Mouse (Mus musculus) layer of hippocampus, postnatal 10 days (tissue): ENCODE measurements around the gene Mamdc2. TPM values are rescaled to one million over a fixed set of nuclear protein-coding genes. Genes with fewer than 3 reads are reported as not detected.

Experiments
- DNase-seq, 2 experiments: peaks; one replicate each; pipeline ENCODE4 v3.0.0; 2021; ENCODE audit warnings: low spot score in 2 of 2
- total RNA-seq, 2 experiments: library from RNA; stranded (reverse); gene quantifications; 2 replicates each; pipeline ENCODE4 v1.2.3; 2021

The Mamdc2 gene
- total RNA-seq, 2 experiments from 2014 or later, result 2.8 to 3.9 TPM

DNA sequence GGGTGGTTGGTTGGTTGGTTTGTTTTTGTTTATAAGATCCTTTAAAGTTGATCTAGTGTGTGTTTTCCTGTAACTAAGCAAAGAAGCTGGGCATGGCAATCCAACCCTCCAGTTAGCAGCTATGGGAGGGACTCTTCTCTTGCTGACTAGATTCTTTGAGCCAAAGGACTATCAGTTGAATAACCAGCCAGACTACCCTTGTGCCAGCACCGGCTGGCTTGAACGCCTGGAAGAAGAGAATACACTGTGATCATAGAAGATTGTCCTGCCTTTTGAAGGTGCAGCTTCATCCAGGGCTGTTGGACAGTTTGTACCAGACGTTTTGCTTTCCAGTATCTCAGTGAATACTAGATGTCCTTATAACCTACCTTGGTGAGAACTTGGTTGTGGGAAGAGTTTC is 86.2 kb downstream of the Mamdc2 start:
- DNase-seq, result no peak

DNA sequence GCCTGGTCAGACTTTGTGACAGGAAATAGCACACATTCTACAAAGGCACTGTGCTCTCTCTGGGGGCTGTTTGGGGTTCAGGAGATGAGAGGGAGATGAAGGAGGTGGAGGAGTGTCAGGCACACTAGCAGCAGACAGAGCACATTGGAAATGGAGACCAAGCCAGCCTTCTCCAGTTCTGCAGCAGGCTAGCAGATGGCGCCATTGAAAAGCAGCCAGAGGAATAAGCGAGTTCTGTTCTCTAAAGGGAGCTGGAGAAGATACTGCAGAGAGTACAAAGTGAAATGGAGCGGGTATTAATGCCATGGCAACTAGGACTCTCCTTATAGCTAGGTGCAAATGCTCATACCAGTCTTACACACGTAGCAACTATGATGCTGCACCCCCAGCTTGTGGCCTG is 87.1 kb downstream of the Mamdc2 start:
- DNase-seq, result peak; percentile 76 to 81

DNA sequence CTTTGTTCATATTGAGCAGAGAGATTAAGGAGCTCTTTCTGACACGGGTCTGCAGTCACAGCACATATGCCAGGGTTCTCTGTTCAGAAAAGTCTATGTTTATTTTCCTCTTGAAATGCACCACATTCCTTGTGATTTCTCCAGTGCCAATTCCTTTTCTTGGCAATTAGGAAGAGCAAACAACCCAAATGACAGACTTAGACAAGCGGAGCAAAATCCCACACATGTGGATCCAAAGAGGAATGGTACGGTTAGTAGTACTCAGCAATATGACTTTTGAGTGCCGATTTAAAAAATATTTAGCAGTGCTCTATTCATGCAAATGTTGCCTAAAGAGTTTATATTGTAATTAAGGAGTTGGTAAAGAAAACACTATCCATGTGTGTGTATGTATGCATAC is 87.7 kb downstream of the Mamdc2 start:
- no peak for DNase-seq

DNA sequence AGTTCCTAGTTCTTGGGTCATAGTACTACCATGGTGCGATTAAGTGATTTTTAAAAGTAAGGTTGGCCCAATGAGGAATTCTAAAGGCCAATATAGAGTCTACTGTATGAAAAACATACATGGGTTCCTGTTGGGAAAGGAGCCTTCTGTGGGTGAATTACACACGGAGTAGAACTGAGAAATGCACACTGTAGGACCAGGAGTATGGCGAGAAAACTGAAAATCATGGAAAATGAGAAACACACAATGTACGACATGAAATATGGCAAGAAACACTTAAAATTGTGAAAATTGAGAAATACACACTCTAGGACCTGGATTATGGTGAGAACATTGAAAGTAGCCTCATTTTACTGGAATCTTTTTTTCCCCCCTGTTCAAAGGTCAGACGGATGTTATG is 91.0 kb downstream of the Mamdc2 start:
- DNase-seq, result no peak

DNA sequence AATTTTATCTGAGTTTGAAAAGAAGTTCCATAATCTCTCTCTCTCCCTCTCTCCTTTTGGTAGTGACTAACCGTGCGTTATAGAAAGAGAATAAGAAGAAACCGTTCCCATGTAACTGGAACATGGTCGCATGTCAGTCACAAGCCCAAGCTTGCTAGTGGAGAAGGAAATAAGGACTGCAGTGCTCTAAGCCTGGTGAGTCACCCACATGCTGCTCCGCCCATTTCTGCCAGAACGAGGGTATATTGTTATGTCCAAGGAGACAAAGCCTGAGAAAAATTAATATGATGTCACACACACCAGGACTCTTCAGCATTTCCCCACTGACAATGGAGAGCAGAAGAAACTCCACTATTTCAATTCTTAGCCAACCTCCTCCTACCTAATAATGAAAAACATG is 93.5 kb downstream of the Mamdc2 start:
- DNase-seq, result no peak

DNA sequence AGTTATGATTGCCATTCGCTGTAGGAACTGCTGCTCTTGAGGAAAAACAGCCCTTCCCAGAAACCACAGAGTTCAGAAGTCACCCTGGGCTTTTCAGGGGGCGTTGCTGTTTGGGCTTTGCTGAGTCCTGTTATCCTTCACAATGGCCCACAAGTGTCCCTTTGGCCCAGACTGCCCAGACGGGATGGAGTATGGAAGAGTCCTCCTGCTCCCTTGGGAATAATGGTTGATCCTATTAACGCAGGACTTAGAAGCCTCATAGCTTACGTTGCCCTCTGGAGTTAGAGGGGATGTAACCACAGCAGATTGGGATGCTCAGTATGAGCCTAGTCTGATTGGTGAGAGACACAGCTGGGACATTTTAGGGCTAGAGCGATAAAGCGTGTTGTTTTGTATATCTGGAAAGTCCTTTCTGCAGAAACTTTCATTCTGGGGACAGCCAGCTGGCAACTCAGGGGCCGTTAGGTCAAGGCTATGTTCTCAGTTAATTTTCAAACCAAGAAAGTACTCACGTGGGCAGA is 94.3 kb downstream of the Mamdc2 start:
- no peak for DNase-seq

DNA sequence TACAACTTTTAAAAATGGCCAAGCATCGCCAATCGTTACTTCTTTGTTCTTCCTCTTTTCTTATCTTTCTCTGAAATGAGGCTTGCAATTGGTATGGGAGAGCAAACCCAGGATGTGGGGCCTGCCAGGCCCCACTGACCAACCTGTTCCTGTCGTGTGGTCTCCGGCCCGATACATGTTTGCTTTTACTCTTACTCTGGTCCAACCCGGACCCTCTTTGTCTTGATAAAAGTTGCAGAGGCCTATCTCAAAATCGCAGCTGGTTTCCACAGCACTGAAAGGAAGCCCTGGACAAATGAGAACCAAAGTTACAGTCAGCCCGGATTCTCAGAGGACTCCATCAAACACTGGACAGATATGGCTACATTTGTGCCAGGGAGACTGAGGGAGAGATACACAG is 95.1 kb downstream of the Mamdc2 start:
- DNase-seq, result no peak

DNA sequence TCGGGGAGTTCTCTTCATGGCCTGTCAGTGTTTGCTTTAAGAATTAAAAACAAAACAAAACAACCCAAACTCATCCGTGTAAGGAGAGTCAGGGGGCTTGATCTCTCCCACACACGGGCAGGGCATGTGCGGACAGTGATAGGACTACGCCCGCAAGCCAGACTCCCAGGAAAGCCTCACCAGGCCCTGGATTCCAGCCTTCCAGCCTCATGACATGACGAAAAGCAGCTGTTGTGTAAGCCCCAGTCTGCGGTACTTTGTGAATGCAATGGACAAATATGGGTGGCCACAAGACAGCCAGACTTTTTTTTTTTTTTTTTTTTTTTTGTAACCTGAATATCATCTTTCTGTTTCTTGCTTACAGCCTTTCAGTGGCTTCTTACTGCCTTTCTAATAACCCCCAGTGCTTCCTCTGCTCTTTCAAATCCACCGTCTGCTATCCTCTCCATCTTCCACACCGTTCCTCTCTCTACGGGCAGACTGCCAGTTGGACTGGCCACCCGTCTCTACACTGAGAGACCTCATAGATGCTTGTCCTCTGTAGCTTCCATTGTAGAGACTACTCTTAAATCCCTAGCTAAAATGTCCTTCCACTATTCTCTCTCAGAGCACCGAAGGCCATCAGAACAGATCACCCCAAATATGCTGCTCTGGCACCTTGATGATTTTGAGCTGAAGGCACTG is 96.3 kb downstream of the Mamdc2 start:
- no peak for DNase-seq

DNA sequence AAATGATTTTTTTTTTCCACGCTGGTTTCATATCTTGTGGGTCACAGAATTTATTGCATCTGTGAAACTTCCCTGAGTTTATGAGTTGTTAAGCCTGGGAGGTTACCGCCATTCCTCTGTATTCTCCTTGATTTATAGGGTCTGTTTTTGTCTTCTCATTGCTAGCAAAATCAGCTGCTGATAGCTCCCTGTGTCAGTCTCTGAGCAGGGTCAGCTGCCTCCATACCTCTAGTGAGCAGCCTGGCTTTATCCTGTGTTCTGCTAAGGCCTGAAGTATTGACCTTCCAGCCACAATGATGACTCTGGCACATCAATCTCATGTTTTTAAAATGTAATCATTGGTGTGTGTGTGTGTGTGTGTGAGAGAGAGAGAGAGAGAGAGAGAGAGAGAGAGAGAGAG is 98.3 kb downstream of the Mamdc2 start:
- no peak for DNase-seq

DNA sequence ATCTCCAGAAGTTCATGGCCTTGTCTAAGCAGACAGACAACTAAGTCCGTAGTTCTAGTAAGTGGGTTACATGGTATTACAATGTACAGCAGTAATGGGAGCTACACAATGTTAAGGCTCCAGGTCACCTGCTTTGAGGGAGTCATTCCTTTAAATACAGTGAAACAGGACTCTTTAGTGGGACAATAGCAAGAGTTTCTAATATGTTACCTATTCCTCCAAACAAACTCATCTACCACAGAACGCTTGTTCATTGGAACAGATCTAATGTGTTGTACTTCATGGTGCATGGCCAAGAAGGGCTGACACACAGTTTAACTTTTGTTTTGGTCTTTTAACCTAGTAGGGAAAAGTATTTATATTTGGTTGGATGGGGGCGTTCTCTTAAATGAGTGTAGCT is 105.5 kb downstream of the Mamdc2 start:
- DNase-seq, result no peak

DNA sequence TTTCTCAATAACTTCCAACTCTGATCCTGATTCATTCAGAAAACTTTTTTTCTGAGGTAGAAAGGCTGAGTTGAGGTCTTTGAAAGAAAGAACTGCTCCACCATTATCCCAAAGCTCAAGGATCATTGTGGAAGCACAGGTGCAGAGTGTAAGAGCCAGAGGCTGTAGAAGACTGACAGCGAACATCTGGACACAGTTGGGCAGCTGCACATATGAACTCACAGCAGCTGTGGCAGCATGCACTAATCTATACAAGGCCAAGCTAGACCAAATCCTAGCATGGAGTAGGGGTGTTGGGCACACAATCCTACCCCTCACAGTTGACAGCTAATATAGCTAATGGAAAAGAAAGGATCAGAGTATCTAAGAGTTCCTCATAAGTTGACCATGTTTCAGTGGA is 115.4 kb downstream of the Mamdc2 start:
- DNase-seq, result no peak

DNA sequence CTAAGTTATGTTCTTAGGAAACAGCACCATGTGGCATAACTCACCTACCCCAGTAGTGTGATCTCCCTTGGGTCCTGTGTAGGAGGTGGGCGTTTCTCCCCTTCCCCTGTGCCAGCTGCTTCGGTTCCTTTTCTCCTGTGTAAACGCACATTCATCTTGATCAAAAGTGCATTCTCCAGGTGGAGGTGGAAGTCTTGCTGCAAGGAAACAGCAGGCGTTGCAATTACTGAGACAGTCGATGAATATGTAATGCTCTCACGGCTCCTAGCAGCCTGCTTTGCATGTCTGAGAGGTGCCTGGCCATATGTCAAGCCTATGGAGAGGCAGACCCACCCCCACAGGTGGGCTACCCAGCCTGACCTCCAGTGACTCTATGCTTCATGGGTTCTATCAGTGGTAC is 117.4 kb downstream of the Mamdc2 start:
- no peak for DNase-seq

DNA sequence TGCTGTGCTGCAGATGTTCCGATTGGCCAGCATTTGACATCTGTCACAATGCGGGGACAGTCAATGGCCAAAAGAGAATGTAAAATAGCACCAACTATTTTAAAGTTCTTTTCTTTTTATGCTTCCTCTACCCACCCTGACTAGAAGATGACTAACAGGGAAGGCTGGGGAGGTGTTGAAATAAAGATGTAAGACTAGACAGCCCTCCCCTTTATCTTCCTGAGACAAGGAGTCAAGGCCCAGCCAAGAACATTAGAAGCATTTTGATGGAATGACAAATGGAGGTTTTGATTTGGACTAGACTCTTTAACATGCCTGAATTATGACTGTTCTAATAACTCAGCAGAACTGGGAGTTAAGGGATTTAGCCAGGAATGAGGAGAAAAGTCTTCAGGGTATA is 118.9 kb downstream of the Mamdc2 start:
- no peak for DNase-seq

DNA sequence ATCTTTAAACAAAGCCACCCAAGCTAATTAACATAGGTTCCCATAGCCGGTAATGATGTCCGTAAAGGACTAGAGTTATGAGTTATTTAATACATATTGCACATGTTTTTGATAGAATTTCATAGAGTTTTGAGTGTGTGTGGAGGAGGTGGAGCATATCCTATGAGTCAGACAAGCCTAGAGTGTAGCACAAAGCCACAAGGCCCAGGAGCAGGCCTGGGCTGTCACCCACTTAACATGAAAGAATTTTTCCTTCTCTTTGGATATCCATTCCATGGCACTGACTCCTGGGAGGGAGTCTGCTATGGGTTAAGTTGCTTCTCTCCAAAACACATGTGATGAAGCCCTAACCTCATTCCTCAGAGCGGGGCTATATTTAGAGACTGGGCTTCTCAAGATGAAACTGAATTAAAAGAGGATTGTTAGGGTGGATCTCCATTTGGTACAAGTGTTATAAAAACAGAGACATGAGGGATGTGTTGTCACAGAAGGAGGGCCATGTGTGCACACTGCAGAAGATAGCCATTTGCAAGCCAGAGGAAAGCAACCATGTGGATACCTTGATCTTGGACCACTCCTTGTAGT is 121.1 kb downstream of the Mamdc2 start:
- DNase-seq, result no peak

DNA sequence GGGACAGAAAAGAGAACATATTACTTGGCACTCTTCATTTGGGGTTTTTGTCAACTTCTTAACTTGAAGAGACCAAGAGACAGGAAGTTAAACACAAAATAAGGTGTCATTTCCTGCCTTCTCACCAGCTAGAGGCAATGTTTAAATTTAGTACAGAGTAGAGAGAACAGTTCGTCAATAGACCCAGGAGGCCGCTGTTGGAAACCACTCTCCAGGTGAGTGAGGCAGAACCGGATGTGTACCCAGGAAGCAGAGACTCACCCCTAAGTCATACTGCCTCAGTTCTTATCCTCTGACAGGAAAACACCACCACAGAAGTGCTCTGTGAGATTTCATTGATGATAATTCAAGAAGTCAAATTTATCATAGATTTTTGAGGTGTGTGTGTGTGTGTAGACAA is 125.1 kb downstream of the Mamdc2 start:
- DNase-seq, result no peak

DNA sequence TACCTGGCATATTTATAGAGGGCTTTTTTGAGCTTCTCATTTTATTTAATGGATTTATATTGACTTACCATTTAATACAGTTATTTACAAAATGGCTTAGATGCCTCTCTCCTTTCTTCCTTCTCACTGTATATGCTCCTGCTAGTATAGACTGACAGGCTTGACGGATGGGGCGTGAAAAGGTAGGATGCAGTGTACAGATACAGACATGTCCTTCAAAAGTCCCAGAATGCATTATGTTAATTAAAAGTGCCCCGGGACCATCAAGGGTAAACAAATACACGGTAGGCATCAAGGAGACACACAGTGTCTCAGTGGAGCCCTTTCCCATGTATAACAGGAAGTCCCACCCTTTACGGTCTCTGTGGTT is 130.3 kb downstream of the Mamdc2 start:
- no peak for DNase-seq

DNA sequence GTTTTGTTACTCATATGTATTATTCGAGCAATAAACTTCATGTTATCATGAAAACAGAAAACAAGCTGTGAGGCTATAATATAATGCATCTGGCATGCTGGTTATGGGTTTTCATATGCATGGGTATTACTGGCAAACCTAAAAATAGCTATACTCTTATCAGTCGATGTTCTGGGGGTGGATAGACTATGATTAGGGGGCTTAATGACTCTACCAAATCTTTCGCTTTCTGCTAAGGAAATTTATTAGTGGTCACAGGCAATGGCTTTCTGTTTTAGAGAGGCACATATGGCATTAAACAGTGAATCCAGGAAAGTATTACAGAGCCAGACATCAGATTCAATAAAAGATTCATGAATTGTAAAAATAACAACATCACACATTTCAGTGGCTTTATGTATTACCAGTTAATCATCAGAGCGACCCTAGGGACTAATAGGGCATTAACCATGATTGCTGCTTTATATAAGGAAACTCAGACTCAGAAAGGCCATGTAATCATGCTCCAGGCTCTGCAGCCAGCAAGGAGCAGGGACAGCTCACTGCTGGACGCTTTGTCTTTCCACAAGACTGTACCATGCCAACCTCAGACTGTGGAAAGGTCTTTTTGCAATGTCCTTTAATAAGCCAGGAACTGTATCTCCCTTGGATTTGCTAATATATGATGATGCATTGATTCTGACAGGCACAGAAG is 130.8 kb downstream of the Mamdc2 start:
- DNase-seq, result no peak

DNA sequence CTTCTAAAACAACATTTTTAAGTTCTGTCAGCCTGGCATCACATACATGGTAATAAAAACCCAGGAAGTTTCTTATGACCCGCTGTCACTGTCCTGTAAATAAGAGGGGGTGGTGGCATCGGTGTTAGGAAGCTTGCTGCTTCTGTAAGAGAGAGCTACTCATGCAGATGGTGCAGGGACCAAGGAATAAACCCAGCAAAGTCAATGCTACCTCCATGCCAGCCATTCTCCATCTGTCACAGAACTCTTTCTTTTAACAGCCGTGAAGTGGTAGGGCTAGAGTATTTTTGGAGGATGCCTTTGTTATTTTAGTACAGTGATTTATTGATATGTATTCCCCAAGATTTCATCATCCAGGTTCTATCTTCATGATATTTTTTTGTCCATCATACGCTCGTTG is 131.4 kb downstream of the Mamdc2 start:
- DNase-seq, result no peak

DNA sequence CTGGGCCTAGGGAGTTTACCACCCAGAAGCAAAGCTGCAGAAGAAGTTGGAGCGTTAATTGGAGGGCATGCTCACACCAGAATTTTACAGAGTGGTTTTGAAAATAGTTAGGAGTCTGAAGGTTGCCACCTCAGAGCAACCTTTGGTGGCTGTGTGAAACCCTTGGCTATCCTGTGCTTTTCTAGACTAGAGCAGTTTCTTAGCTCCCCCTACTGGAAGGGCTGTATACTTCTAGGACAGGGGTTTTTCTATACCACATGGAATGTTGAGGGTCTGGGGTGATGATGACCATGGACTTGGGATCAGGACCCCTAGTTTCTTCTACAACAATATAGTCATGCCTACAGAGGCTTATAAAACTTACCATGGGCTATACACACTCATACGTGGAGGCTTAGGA is 138.3 kb downstream of the Mamdc2 start:
- DNase-seq, result no peak

DNA sequence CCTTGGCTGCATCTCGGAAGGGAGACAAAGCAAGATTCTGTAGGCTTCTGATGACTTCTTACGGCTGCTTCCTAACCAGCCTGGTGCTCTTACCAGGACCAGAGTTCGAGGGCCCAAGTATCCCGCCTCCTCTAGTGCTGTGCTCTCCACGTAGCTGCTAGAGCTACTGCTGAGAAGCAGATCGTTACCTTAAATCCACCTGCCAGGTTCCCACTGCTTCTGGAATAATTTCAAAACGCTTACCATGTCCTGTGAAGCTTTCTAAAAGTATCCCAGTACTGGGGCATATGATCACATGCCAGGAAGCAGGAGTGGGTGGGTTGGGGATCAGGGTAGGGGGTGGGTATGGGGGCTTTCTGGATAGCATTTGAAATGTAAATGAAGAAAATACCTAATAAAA is 141.6 kb downstream of the Mamdc2 start:
- DNase-seq, result no peak

DNA sequence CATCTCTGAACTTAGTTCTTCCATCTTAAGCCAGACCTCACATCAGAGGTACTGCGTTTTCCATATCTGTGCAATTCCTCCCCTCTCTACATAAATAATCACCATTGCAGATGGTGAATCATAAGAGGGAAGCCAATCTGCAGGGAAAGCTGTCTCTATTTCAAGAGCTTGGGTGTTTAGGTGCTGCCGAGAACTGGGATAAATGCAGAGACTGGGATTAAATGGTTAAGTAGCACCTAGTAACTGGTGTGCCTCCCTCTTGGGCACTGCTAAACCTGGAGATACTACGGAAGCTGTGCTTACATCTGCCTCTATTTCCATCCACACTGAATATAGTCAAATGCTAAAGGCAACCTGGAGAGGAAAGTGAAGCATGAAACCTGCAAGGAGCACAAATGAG is 148.3 kb downstream of the Mamdc2 start:
- DNase-seq, result no peak

DNA sequence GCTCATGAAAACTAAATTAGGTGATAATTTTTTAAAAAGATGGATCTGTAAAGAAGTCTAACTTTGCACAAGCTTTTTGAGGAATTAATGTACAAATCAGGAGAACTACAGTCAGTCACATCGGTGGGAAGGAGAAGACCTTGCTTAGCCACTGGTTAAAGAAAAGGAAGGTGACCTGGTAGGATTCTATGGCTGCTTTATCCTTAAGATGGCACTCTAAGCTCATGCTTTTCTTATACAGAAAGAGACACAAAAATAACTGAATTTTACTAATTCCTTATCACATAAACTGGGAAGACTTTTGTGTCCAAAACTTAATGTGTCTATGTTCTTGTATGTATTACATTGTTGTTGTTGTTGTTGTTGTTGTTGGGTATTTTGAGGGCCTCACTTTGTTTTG is 149.3 kb downstream of the Mamdc2 start:
- no peak for DNase-seq

DNA sequence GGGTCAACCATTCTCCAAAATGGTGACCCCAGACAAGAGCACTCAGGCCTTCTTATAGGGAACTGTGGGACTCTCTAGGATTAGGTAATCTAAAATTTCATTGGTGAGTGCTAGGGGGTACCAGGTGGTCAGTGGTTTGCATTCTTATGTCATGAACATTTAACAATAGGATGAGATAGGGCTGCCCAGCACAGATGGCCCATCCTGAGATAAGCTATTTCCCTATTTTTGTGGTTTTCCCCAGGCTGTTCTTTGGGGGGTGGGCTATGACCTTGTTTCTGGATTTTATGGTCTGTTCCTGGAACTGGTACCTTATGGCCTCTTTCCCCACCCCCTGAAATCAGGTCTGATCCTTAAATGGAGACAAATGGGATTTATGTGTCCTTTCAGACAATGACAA is 151.1 kb downstream of the Mamdc2 start:
- DNase-seq, result no peak
